Mouse (Mus musculus) stomach, embryonic 15.5 days (tissue): ENCODE measurements around the gene Aldh8a1. TPM values are rescaled to one million over a fixed set of nuclear protein-coding genes. Genes with fewer than 3 reads are reported as not detected.

ENCODE experiments used
- ATAC-seq: fragments of 200-750 bp; cut with Nextera tagmentation; 2 replicates; pipeline ENCODE4 v1.8.0; 2017; ENCODE audit warnings: low read depth, moderate number of reproducible peaks, moderate TSS enrichment; ENCODE audit not compliant: insufficient read depth, low FRiP score
- H3K27ac ChIP-seq: fragments of 300-500 bp; sonication (generic); 2 replicates; pipeline ENCODE4 v1.5.1; 2015; ENCODE audit warnings: mild to moderate bottlenecking, inconsistent platforms
- H3K27me3 ChIP-seq: fragments of 300-500 bp; sonication (generic); replicated peaks from 2 replicates; pipeline ENCODE4 v1.6.1; 2015; ENCODE audit warnings: inconsistent platforms
- H3K36me3 ChIP-seq: fragments of 300-500 bp; sonication (generic); 2 replicates; pipeline ENCODE4 v1.6.1; 2015; ENCODE audit warnings: inconsistent platforms
- H3K4me1 ChIP-seq: fragments of 300-500 bp; sonication (generic); 2 replicates; pipeline ENCODE4 v1.6.1; 2015; ENCODE audit warnings: inconsistent platforms
- H3K4me2 ChIP-seq: fragments of 300-500 bp; sonication (generic); 2 replicates; pipeline ENCODE4 v1.6.1; 2015; ENCODE audit warnings: mild to moderate bottlenecking, inconsistent platforms
- H3K4me3 ChIP-seq: fragments of 300-500 bp; sonication (generic); replicated peaks from 2 replicates; pipeline ENCODE4 v1.5.1; 2015; ENCODE audit warnings: inconsistent platforms
- H3K9ac ChIP-seq: fragments of 300-500 bp; sonication (generic); 2 replicates; pipeline ENCODE4 v1.6.1; 2015; ENCODE audit warnings: inconsistent platforms
- H3K9me3 ChIP-seq: fragments of 300-500 bp; sonication (generic); 2 replicates; pipeline ENCODE4 v1.6.1; 2016; ENCODE audit warnings: inconsistent platforms
- WGBS: fragments of 180-500 bp; shearing (Covaris S2); methylation state at CpG from one replicate; pipeline ENCODE4 v1.1.7; 2015; 5-methylcytosine and 5-hydroxymethylcytosine counted together
- polyA plus RNA-seq: library from polyadenylated mRNA; unstranded; fragments of >200 nt; fragmentation: Nextera tagmentation; extraction: Ambion mirVana; gene quantifications from 2 replicates; pipeline ENCODE4 v1.2.1, GENCODE M21; 2015

The Aldh8a1 gene
- 0.75 and 2.1 TPM in 2 replicates for polyA plus RNA-seq

DNA sequence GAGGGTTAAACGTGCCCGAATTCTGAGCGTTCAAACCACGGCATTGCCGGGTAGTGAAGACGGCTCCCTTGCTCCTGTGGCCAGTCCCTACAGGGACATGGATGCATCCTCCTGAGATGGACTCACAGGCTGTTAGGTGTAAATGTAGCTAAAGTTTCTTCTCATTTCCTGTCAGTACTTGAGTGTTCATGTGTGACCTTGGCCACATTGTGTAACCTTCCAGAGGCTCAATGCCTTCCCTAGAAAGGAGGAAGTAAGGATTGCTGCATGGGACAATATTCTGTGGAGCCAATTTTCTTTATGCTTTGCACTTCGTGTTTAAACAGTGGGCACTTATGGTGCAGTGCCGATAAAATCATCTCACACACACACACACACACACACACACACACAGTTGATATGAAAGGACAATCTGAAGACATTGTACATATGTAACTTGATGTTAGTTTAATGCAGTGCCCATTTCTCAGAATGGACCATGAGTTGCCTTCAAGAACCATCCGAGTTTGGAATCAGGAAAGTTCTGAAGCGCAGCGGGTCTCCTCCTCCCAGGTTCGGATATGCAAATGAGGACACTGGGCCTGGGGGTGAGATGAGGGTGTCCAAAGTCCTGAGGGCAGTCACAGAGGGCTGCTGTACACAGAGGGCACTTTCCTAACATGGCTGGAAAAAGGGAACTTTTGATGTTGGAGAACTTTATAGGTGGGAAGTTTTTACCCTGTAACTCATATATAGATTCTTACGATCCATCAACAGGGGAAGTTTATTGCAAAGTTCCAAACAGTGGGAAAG, at the start of gene Aldh8a1:
Gene Aldh8a1 (plus strand): TSS at position 610 of the 792 bp plus-strand sequence.
- ATAC-seq = no peak
- Histone ChIP-seq H3K4me3 (no peak within 1 kb of the TSS), H3K4me1 (no peaks in the 10 kb centered on the region), H3K9ac (no peak within 1 kb of the TSS), H3K9me3 (no peaks in the 10 kb centered on the region), H3K27me3 (no peaks in the 10 kb centered on the region), H3K4me2 (no peak within 1 kb of the TSS), H3K36me3 (no peaks in the 10 kb centered on the region), H3K27ac (no peak within 1 kb of the TSS)
- 85% methylated on average over 13 of the region's 13 CpGs for WGBS

DNA sequence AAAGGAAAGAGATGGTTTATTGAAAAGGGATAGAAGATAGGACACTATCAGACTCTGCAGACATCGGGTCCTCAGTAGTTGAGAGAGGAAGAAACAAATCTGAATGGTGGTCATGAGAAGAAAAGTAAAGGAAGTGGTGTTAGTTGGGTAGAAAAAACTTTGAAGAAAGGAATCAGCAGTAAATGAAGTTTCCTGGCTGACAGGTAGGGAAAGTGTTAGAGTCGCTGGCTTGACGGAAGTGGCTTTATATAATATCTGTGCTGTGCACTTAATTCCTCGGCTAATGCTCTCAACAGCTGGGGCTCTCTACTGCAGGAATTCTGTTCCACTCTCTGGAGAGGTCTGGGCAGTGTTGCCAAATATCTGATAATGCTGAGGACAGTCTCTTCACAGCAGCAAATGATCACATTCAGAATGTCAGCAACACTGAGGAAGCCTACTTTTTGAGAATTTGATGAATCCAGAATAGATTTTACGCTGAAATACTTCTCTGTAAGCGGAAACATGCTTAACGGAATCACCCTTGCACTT, 49.4 kb upstream of the Aldh8a1 start:
- ATAC-seq = no peak
- 77% methylated on average over 7 of the region's 7 CpGs for WGBS
- H3K27me3 ChIP-seq = no peaks in the 10 kb centered on the region
- H3K27ac ChIP-seq = no peak overlapping the region
- peaks cover 8% of the 10 kb centered on the region; the same call in 1 of the 2 replicates for H3K36me3 ChIP-seq
- no peak overlapping the region for H3K4me2 ChIP-seq
- no peaks in the 10 kb centered on the region for H3K9me3 ChIP-seq
- H3K4me3 ChIP-seq = no peak overlapping the region
- H3K4me1 ChIP-seq = no peaks in the 10 kb centered on the region
- no peak overlapping the region for H3K9ac ChIP-seq

DNA sequence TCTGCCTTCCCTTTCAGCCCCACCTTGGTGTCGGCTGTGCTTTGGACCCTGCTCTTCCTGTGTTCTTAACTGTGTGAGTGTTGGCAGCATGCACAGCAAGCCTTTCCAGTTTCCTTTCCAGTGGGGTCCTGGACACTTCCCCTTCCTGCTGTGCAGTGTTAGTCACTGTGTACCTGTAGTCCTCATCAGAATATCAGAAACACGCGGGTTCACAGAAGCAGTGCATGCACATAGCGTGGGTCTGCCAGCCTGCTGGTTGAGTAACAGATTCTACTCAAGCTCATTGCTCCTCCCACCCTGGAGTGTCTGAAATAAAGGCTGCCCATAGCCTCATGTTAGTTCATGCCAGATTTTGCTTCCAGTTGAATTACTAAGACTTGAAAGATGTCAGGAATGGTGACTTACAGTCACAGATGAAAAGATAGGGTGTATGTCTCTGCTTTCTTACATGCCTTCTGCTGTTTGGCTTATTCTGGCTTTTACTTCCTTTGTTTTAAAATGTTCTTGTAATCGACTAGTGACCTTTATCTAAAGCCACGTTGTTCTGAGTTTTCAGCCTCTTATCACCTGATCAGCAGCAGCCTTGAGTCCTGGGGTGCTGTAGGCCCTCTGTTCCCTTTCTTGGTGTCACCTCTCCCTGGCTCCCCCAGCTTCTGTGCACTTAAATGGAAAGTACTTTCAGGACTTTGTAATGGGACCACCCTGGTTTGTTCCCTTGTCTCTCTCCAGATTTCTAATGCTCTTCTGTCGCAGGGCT, 42.6 kb upstream of the Aldh8a1 start:
- WGBS = 67% methylated on average over 7 of the region's 7 CpGs
- H3K4me2 ChIP-seq = no peak overlapping the region
- no peaks in the 10 kb centered on the region for H3K9me3 ChIP-seq
- H3K4me1 ChIP-seq = no peaks in the 10 kb centered on the region
- ATAC-seq = no peak
- peaks cover 20% of the 10 kb centered on the region for H3K36me3 ChIP-seq
- no peak overlapping the region for H3K9ac ChIP-seq
- no peaks in the 10 kb centered on the region for H3K27me3 ChIP-seq
- no peak overlapping the region for H3K4me3 ChIP-seq
- H3K27ac ChIP-seq = no peak overlapping the region

GRCm38 (mm10) chr10:21335534-21335933, 41.6 kb upstream of the Aldh8a1 start:
- no peaks in the 10 kb centered on the region for H3K9me3 ChIP-seq
- H3K27ac ChIP-seq = no peak overlapping the region
- peaks cover 20% of the 10 kb centered on the region for H3K36me3 ChIP-seq
- no peak; the same call in 1 of the 2 replicates for ATAC-seq
- no peak overlapping the region for H3K4me2 ChIP-seq
- H3K4me3 ChIP-seq = no peak overlapping the region
- 93% methylated on average over 5 of the region's 5 CpGs for WGBS
- no peak overlapping the region for H3K9ac ChIP-seq
- no peaks in the 10 kb centered on the region for H3K27me3 ChIP-seq
- H3K4me1 ChIP-seq = no peaks in the 10 kb centered on the region

DNA sequence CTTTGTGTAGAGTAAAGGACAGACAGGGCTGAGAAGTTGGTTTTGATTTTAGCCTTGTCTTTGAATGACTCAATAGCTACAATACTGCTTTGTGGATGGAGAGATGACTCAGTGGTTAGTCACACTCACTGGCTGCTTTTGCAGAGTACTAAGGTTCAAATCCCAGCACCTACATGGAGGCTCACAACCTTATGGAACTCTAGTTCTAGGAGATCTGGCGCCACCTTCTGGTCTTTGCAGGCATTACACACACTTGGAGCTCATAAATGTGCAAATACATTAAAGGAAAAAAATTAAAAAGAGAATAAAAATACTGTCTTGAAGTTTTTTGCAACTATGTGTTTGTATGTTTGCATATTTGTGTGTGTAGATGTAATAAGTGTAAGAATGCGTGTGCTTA, 39.9 kb upstream of the Aldh8a1 start:
- H3K4me1 ChIP-seq = no peaks in the 10 kb centered on the region
- H3K4me2 ChIP-seq = no peak overlapping the region
- no peak for ATAC-seq
- 72% methylated on average over 2 of the region's 2 CpGs for WGBS
- H3K27me3 ChIP-seq = no peaks in the 10 kb centered on the region
- no peak overlapping the region for H3K9ac ChIP-seq
- H3K36me3 ChIP-seq = peaks cover 18% of the 10 kb centered on the region
- H3K4me3 ChIP-seq = no peak overlapping the region
- no peak overlapping the region for H3K27ac ChIP-seq
- no peaks in the 10 kb centered on the region for H3K9me3 ChIP-seq

- Histone ChIP-seq H3K27me3 (no peaks in the 10 kb centered on the region), H3K27ac (no peak overlapping the region), H3K36me3 (peaks cover 17% of the 10 kb centered on the region), H3K4me2 (no peak overlapping the region), H3K4me3 (no peak overlapping the region), H3K9me3 (no peaks in the 10 kb centered on the region), H3K4me1 (no peaks in the 10 kb centered on the region), H3K9ac (no peak overlapping the region)
- WGBS = 92% methylated on average over 14 of the region's 14 CpGs
- ATAC-seq = no peak
These were observed 35.4 kb upstream of the Aldh8a1 start for GRCm38 (mm10) chr10:21341706-21342105.

DNA sequence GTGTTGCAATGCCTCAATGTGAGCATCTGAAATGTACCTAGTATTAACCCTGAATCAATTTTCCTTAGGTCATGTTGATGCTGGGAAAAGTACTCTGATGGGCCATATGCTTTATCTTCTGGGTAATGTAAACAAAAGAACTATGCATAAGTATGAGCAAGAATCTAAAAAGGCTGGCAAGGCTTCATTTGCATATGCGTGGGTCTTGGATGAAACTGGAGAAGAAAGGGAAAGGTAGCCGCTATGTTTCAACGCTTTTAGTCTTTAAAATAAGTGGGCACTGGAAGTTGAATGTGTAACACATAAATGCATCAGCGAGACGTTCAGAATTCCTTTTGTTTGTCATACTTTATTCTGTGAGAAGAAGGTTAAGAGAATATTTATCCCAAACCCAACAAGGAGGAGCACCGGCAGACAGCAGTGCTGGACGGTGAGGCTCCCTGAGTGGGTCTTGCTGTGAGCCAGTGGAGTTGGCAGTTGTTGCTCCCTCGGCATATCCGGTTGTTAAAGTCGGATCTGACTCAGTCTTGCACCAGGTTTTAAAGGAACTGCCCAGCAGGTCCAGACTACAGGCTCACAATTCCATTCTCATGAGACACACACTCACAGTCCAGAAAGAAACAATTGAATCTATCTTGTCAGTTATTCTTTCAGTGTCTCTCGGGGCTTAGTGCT, 34.6 kb upstream of the Aldh8a1 start:
- no peaks in the 10 kb centered on the region for H3K27me3 ChIP-seq
- no peak overlapping the region for H3K4me3 ChIP-seq
- 89% methylated on average over 11 of the region's 11 CpGs for WGBS
- ATAC-seq = no peak
- no peak overlapping the region for H3K27ac ChIP-seq
- H3K9ac ChIP-seq = no peak overlapping the region
- H3K9me3 ChIP-seq = no peaks in the 10 kb centered on the region
- 0 out of 2 replicates have a peak, but pooled peaks cover 12% of the 10 kb centered on the region for H3K36me3 ChIP-seq
- no peak overlapping the region for H3K4me2 ChIP-seq
- H3K4me1 ChIP-seq = no peaks in the 10 kb centered on the region

DNA sequence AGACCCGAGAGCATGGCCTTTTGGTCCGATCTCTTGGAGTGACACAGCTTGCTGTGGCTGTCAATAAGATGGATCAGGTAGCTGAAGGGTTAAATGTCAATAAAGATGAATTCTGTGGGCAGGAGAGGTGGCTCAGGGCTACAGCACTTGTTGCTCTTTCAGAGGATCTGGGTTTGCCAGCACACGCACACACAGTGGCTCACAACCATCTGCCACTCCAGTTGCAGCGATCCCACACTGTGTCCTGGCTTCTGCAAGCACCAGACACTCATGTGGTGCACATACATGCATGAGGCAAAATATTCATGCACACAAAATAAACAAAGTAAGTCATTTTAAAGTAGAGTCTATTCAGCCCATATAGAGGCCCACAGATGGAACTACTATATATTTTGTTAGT, 29.8 kb upstream of the Aldh8a1 start:
- Histone ChIP-seq H3K27me3 (no peaks in the 10 kb centered on the region), H3K9ac (no peak overlapping the region), H3K27ac (no peak overlapping the region), H3K9me3 (no peaks in the 10 kb centered on the region), H3K36me3 (0 out of 2 replicates have a peak, but pooled peaks cover 15% of the 10 kb centered on the region), H3K4me2 (no peak overlapping the region), H3K4me3 (no peak overlapping the region), H3K4me1 (no peaks in the 10 kb centered on the region)
- WGBS = 85% methylated on average over 4 of the region's 4 CpGs
- ATAC-seq = no peak

DNA sequence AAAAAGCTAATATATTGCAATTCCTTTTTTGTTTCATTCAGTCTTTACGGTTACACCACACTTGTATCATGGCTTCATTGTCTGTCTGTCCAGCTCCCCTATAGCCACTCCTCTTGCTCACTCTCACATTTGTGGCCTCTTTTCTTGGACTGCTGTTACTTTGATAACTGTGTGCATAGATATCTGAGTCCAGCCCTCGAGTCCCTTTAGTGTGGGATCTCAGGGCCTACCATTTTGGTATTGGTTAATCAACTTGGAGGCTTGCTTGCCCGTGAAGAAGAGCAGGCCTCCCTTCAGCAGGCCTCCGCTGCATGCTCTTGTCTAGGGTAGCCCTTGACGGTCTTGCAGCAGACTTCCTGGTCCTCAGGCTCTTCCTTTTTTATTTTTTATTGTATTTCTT, 27.6 kb upstream of the Aldh8a1 start:
- no peak overlapping the region for H3K27ac ChIP-seq
- no peak overlapping the region for H3K4me3 ChIP-seq
- no peaks in the 10 kb centered on the region for H3K9me3 ChIP-seq
- no peak overlapping the region for H3K9ac ChIP-seq
- ATAC-seq = no peak
- H3K27me3 ChIP-seq = no peaks in the 10 kb centered on the region
- H3K4me2 ChIP-seq = no peak overlapping the region
- H3K36me3 ChIP-seq = 0 out of 2 replicates have a peak, but pooled peaks cover 10% of the 10 kb centered on the region
- no peaks in the 10 kb centered on the region for H3K4me1 ChIP-seq
- 94% methylated on average over 5 of the region's 5 CpGs for WGBS

DNA sequence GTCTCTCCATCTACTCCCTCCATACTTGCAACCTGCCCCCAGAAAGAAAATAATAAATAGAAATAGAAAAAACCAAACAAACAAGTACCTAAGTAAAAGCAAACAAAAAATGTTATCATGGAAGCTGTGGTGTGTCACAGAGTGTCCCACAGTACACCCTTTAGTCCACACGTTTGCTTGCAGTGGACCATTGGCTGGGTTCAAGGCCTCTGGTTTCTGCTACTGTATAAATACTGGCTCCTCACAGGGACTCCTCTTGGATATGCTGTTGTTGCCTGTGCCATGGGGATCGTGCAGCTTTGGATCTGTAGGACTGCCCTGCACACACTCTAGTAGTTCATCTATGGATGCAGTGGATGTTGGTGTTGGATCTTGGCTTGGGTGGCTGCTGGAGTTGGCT, 27.1 kb upstream of the Aldh8a1 start:
- ATAC-seq = no peak
- H3K4me3 ChIP-seq = no peak overlapping the region
- WGBS = 84% methylated on average over 2 of the region's 2 CpGs
- H3K36me3 ChIP-seq = 0 out of 2 replicates have a peak, but pooled peaks cover 10% of the 10 kb centered on the region
- no peaks in the 10 kb centered on the region for H3K9me3 ChIP-seq
- H3K9ac ChIP-seq = no peak overlapping the region
- no peaks in the 10 kb centered on the region for H3K4me1 ChIP-seq
- H3K4me2 ChIP-seq = no peak overlapping the region
- no peaks in the 10 kb centered on the region for H3K27me3 ChIP-seq
- H3K27ac ChIP-seq = no peak overlapping the region

GRCm38 (mm10) chr10:21350531-21351515, 26.3 kb upstream of the Aldh8a1 start:
- no peak for ATAC-seq

More at GRCm38 (mm10) chr10:21350531-21351515, 26.3 kb upstream of the Aldh8a1 start:
- Histone ChIP-seq H3K9ac (no peak overlapping the region), H3K9me3 (no peaks in the 10 kb centered on the region), H3K36me3 (0 out of 2 replicates have a peak, but pooled peaks cover 10% of the 10 kb centered on the region), H3K4me2 (no peak overlapping the region), H3K4me1 (no peaks in the 10 kb centered on the region), H3K27me3 (no peaks in the 10 kb centered on the region), H3K27ac (no peak overlapping the region), H3K4me3 (no peak overlapping the region)
- WGBS = 91% methylated on average over 11 of the region's 11 CpGs
